Mouse (Mus musculus) effector memory CD4-positive, alpha-beta T cell, adult 5 months (primary cell): ENCODE results near the gene Lyg1. TPM values are rescaled to one million over a fixed set of nuclear protein-coding genes. Genes with fewer than 3 reads are reported as not detected.

ENCODE experiments used
- polyA plus RNA-seq: library from polyadenylated mRNA; unstranded; fragments of 100-300 nt; shearing (Covaris generic); gene quantifications from one replicate; pipeline ENCODE4 v1.2.1, GENCODE M21; 2017

Lyg1 gene
- not detected for polyA plus RNA-seq

GRCm38 (mm10) chr1:37957659-37958058 lies at the start of gene Lyg1:
TSS of gene Lyg1 (minus strand) at chr1:37957759.

GRCm38 (mm10) chr1:37997867-37998266 lies 40.3 kb upstream of the Lyg1 start, which contains the start of the genes Txndc9 and Eif5b:
TSS of gene Txndc9 (minus strand) at chr1:37997893.
TSS of gene Eif5b (plus strand) at chr1:37998010.

GRCm38 (mm10) chr1:37916393-37916792 lies 41.2 kb downstream of the Lyg1 start, which contains the start of gene Lyg2:
TSS of gene Lyg2 (minus strand) at chr1:37916493.

Other genes with a start within 250 kb of the Lyg1 start
- 0.72 TPM for gene 2010300C02Rik, start 237.7 kb downstream of the Lyg1 start, polyA plus RNA-seq
- gene Tsga10, start 91.3 kb downstream of the Lyg1 start, polyA plus RNA-seq, result 1.4 TPM
- 1.7 TPM for gene Lipt1, start 86.0 kb downstream of the Lyg1 start, polyA plus RNA-seq
- 40.7 TPM for gene Mitd1, start 67.3 kb downstream of the Lyg1 start, polyA plus RNA-seq
- 55.8 TPM for gene Mrpl30, start 67.3 kb downstream of the Lyg1 start, polyA plus RNA-seq
- gene Lyg2, start 41.3 kb downstream of the Lyg1 start, polyA plus RNA-seq, result not detected
- gene Txndc9, start 40.1 kb upstream of the Lyg1 start, polyA plus RNA-seq, result 106 TPM
- gene Eif5b, start 40.3 kb upstream of the Lyg1 start, polyA plus RNA-seq, result 16.1 TPM
- gene Rev1, start 172.0 kb upstream of the Lyg1 start, polyA plus RNA-seq, result 31.7 TPM